Mouse (Mus musculus): ENCODE measurements around the gene Olfr266. TPM values are rescaled to one million over a fixed set of nuclear protein-coding genes. Genes with fewer than 3 reads are reported as not detected.

Gene Olfr266
- not detected for total RNA-seq (2022)

DNA sequence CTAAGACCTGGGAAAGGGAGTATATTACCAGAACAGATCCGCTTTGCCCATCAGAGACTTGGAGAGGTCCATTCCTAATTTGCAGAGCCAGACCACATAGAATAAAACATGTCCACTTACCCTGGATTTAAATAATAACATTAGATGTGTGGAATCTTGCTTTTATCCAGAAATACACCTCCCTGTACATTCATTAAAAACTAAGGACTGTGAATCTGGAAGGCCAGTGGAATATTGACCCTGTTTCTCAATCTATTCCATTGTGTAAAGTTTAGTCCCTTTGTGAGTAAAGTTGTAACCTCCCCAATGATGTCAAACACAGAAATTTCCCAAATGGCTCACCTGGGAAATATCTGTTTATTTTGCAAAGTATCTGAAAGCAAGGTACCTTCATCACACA, at the start of gene Olfr266:
Gene Olfr266, minus strand, starts transcription at position 101 of the 400 bp plus-strand sequence.
- DNase-seq (ENCODE audit: low spot score in 2 of 2): no peak

DNA sequence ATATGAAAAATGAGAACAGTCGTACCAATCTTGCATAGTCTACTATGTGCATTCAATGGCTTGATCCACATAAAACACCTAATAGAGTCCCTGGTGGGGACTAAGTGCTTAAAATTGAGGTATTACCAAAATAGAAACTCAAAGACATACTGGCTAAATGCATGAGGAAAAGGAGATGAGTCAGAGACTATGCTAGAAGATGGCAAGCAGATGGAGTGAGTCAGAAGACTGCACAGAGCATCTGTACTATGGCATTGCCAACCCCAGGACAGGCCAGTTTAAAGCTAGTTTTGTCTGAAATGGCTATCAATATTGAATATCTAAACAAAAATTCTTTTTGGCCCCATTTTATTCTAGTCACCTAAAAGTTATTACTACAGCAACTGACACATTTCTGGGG, 49.5 kb upstream of the Olfr266 start:
- peak; percentile 2 to 5 for DNase-seq (ENCODE audit: low spot score in 2 of 2)

DNA sequence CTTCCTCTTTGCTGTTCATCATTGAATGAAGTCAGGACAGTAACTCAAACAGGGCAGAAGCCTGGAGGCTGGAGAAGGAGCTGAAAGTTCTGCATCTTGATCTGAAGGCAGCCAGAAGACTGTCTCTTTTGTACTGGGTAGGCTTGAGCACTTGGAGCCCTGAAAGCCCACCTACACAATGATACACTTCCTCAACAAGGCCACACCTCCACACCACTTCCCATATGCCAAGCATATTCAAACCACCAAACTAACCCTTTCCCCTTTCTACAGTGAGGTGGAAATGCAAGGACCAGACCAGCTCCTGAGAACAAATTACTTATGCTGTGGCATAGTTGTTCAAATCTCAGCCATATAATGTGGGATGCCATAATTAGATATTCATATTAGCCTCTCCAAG, 46.8 kb upstream of the Olfr266 start:
- DNase-seq (ENCODE audit: low spot score in 2 of 2): no peak

DNA sequence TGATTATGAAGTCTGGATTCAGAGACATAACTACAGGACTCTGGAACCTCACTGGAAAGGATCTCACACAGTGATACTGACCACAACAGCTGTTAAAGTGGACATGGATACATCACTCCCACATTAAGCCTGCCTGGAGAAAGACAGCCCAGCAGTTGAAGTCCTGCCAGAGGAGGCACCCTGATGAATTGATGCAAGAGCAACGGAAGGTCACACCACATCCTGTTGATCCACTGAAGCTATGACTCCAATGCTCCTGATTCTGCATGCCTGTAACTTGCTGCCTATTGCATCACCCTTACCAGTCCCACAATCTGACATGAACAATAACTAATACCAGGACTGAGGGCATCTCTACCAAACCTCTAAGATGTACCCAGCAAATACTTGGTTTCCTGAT, 6.0 kb upstream of the Olfr266 start:
- no peak for DNase-seq (ENCODE audit: low spot score in 2 of 2)

DNA sequence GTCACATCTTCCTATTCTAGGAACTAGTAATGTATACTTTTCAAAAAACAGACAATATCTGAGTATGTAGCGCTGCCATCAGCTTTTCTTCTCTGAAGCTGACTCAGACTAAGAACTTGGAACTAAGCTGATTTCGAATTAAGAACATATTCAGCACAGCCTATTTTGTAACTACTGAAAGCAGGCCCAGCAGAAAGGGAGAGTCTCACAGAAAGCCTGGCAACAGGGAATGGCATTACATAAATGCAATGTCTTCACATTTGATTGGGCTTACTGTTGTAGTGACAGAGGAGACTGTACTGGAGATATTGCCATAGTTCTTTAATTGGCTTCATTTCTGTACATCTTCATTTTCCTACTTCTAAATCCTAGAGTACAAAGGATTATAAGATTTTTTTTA, 8.4 kb downstream of the Olfr266 start:
- no peak for DNase-seq (ENCODE audit: low spot score in 2 of 2)

DNA sequence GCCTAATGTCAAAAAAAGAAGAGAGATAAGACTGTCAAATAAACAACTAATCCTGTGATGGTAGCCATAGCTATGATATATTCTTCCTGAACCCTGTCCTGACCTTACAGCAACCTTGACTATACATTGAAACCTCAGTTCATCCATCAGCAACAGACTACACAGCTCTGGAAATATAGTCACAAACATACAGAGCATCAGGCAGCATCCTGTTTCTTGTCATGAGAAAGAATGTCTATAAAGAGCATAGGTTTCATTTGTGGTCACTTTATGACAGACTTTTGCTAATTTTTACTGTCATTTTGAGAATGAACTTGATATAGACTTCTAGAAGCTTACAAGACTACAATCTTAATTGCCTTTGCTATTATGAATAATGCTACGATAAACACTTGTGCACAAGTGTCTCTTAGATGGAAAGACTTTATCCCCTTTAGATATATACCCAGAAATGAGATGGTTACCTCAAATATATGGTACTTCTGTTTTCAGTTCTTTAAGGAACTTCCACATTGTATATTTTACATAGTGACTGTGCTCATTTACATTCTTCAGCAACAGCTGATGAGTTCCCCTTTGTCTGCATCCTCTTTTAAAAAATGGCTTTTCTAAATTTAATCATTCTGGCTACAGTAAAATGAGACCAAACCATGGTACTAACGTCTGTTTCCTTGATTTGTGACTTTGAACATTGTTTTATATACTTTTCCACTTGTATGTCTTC, 17.0 kb downstream of the Olfr266 start:
- no peak for DNase-seq (ENCODE audit: low spot score in 2 of 2)

DNA sequence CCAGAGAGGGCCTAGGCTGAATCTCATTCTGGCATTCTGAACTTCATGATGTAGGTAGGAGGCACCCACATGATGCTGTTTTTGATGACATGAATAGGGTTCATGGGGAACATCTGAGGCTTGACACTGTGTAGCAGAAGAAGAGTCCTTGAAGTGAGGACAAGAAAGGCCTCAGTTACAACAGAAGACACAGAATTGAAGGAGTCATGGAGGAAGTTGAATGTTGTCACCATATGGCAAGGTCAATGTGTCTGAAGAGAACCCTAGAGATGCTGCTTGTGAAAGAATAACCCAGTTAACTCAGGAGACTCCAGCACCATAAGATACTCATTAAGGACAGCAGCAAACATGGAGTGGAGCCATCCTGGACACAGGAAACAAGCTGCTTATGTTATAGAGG, 28.0 kb downstream of the Olfr266 start:
- no peak for DNase-seq (ENCODE audit: low spot score in 2 of 2)

DNA sequence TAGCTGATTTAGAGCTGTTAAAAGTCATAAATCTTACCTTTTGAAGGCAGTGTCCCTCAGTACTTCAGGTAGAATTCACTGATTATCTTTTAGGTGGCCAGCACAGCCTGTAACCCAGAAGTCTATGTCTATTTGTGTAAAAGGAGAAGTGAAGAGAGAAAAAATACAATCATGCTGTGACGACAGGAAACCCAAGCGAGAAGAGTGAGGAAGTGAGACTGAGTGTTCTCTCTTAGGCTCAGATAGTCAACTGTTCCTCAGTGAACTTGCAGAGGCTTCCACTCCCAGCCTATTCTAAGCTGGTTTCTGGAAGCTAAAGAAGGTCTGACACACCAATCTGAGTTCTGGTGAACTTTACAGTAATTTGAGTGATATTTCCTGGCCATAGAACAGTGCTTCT, 36.2 kb downstream of the Olfr266 start, which contains the start of gene Cd53:
Gene Cd53, minus strand, starts transcription at position 220 of the 400 bp plus-strand sequence.
- no peak for DNase-seq (ENCODE audit: low spot score in 2 of 2)

DNA sequence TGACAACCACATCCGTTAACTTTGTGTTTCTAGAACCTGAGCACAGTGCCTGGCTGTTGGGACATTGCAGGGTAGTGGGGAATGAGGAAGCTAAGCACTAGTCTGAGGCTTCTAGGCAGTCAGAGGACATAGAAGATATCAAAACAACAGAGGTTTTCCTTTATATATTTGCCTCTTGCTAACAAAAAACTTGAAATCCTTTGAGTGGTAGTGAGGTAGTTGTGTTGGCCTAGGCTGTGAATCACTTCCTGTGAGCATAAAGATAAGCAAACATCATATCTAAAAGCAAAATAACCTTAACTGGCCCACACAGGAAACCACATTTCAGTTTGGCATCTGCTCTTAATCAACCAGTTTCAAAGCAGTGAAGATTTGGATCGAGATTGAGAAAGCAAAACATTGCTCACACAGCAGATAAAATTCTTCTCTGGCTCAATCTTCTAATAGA, 37.6 kb downstream of the Olfr266 start:
- DNase-seq (ENCODE audit: low spot score in 2 of 2): no peak

DNA sequence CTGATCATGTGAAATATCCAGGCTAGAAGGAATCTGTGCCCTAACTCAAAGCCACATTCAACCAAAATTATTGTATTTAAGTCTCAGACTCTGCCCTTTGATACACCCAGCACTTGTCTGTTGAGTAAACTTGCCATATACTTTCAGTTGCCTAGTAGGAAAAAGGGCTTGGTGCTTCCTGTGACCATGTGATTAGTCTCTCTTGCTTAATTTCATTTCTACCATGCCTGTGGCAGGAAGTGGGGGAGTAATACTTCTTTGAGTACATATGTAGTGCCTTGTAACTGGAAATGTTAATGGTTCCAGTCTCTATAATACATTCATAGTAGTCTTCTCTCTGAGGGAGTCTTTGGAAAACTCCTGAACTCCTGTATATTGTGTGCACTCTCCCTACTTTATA, 38.1 kb downstream of the Olfr266 start:
- DNase-seq (ENCODE audit: low spot score in 2 of 2): no peak

DNA sequence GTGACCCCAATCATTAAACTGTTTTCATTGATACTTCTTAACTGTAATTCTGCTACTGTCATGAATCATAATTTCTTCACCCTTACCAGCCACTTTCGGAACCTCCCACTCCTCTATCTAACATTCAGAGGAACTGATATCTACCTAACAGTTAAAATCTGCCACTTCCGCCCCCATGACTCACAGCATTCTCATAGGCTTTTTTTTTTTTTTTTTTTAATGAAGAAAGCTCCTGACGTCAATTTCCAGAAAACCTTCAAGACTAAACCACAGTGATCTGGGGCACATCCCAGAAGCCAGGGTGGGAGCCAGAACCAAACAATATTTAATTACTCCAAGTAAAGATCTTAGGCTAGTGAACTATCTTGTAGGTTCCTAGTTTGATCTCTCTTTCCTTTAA, 41.0 kb downstream of the Olfr266 start:
- DNase-seq (ENCODE audit: low spot score in 2 of 2): no peak

DNA sequence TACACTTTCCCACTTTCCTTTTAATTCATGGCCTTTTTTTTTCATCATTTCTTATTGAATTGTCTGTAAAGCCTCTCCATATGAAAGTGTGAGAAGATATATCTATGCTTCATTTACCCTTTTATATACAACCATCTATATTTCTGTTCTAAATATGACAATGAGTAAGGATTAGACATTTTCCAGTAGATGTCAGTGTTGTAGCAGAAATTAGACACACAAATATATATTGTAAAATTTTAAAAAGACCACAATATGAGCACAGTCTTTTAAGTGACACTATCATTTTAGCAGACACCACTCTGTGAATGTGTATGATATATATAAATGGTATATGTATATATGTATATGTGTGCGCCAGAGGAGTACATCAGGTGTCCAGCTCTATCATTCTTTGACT, 54.3 kb downstream of the Olfr266 start:
- no peak for DNase-seq (ENCODE audit: low spot score in 2 of 2)

Other genes with a start within 250 kb of the Olfr266 start
- 10 to 100 TPM; 20.4 to 25.1 (median 23.9) TPM for gene Lrif1, start 141.3 kb downstream of the Olfr266 start, total RNA-seq (2022)
- 10 to 100 TPM in 2 of 4 experiments, 1 to 10 TPM in 2; 8.9 to 43.7 (median 21.5) TPM for gene Cd53, start 36.1 kb downstream of the Olfr266 start, total RNA-seq (2022)
- gene Kcna3, start 209.9 kb upstream of the Olfr266 start, total RNA-seq (2022): 10 to 100 TPM; 19.8 to 22.5 (median 21.0) TPM